Mouse (Mus musculus): ENCODE results near the gene Zpld1. TPM values are rescaled to one million over a fixed set of nuclear protein-coding genes. Genes with fewer than 3 reads are reported as not detected.

Zpld1 gene
- polyA plus RNA-seq (2012; rRNA removed): not detected in 2 replicates
- not detected in 2 replicates for polyA plus RNA-seq (2014; fragmentation: Nextera tagmentation; extraction: Ambion mirVana)

- whole genome bisulfite sequencing (ENCODE audit: insufficient replicate concordance): 75% methylated on average over 2 of the region's 2 CpGs
- no peak for TF ChIP-seq CTCF (IDR thresholded peaks at IDR 0.05; ENCODE audit: low read depth)
- TF ChIP-seq EP300 (IDR thresholded peaks at IDR 0.05; ENCODE audit: low read depth): no peak
- DNase-seq (ENCODE audit: low read depth in 3 of 3, low spot score in 3 of 3): no peak
These were observed at the start of gene Zpld1 for GRCm38 (mm10) chr16:55297886-55298285. Gene Zpld1 (minus strand): TSS chr16:55297986.

GRCm38 (mm10) chr16:55345644-55346043 lies 47.9 kb upstream of the Zpld1 start:
- WGBS (ENCODE audit: insufficient replicate concordance): 58% methylated on average over 3 of the region's 3 CpGs
- TF ChIP-seq EP300 (IDR thresholded peaks at IDR 0.05; ENCODE audit: low read depth) (no peak), CTCF (IDR thresholded peaks at IDR 0.05; ENCODE audit: low read depth) (no peak)
- Histone ChIP-seq H3K4me3 (ENCODE audit: insufficient read depth in 1 of 2, low read depth in 2 of 2, low read length in 2 of 2) (no peak overlapping the region), H3K27ac (no peak overlapping the region), H3K9me3 (ENCODE audit: control insufficient read depth, low read length) (no peaks in the 10 kb centered on the region), H3K4me2 (ENCODE audit: low read depth) (no peak overlapping the region), H3K4me1 (replicated peaks; ENCODE audit: control insufficient read depth in 2 of 2, insufficient read depth in 2 of 2, low read length in 1 of 2) (no peaks in the 10 kb centered on the region), H3K36me3 (replicated peaks; ENCODE audit: control insufficient read depth, insufficient read depth, low read depth) (no peaks in the 10 kb centered on the region), H3K27me3 (ENCODE audit: control insufficient read depth, insufficient read depth, low read length) (no peaks in the 10 kb centered on the region), H3K9ac (replicated peaks) (no peak overlapping the region)
- ATAC-seq (ENCODE audit: insufficient read depth) (no peak), DNase-seq (ENCODE audit: low read depth in 3 of 3, low spot score in 3 of 3) (no peak)

More at GRCm38 (mm10) chr16:55297886-55298285, at the start of gene Zpld1:
- H3K4me3 ChIP-seq (ENCODE audit: insufficient read depth in 1 of 2, low read depth in 2 of 2, low read length in 2 of 2): no peak within 1 kb of the TSS
- no peak within 1 kb of the TSS for H3K9ac ChIP-seq (replicated peaks)
- H3K27me3 ChIP-seq (ENCODE audit: control insufficient read depth, insufficient read depth, low read length): no peaks in the 10 kb centered on the region
- no peaks in the 10 kb centered on the region for H3K9me3 ChIP-seq (ENCODE audit: control insufficient read depth, low read length)
- H3K4me1 ChIP-seq (replicated peaks; ENCODE audit: control insufficient read depth in 2 of 2, insufficient read depth in 2 of 2, low read length in 1 of 2): no peaks in the 10 kb centered on the region
- H3K36me3 ChIP-seq (replicated peaks; ENCODE audit: control insufficient read depth, insufficient read depth, low read depth): no peaks in the 10 kb centered on the region
- no peak within 1 kb of the TSS for H3K27ac ChIP-seq
- no peak for ATAC-seq (ENCODE audit: insufficient read depth)
- no peak within 1 kb of the TSS for H3K4me2 ChIP-seq (ENCODE audit: low read depth)

GRCm38 (mm10) chr16:55321542-55322514 lies 24.0 kb upstream of the Zpld1 start:
- Histone ChIP-seq H3K4me1 (replicated peaks; ENCODE audit: control insufficient read depth in 2 of 2, insufficient read depth in 2 of 2, low read length in 1 of 2) (no peaks in the 10 kb centered on the region), H3K27ac (no peak overlapping the region), H3K9ac (replicated peaks) (no peak overlapping the region), H3K4me2 (ENCODE audit: low read depth) (no peak overlapping the region), H3K4me3 (ENCODE audit: insufficient read depth in 1 of 2, low read depth in 2 of 2, low read length in 2 of 2) (no peak overlapping the region), H3K27me3 (ENCODE audit: control insufficient read depth, insufficient read depth, low read length) (no peaks in the 10 kb centered on the region), H3K9me3 (ENCODE audit: control insufficient read depth, low read length) (no peaks in the 10 kb centered on the region), H3K36me3 (replicated peaks; ENCODE audit: control insufficient read depth, insufficient read depth, low read depth) (no peaks in the 10 kb centered on the region)
- TF ChIP-seq EP300 (IDR thresholded peaks at IDR 0.05; ENCODE audit: low read depth): no peak
- no peak for TF ChIP-seq CTCF (IDR thresholded peaks at IDR 0.05; ENCODE audit: low read depth)
- ATAC-seq (ENCODE audit: insufficient read depth): no peak
- 55% methylated on average over 7 of the region's 8 CpGs for WGBS (ENCODE audit: insufficient replicate concordance)
- no peak for DNase-seq (ENCODE audit: low read depth in 3 of 3, low spot score in 3 of 3)

GRCm38 (mm10) chr16:55316996-55317395 lies 19.2 kb upstream of the Zpld1 start:
- ATAC-seq (ENCODE audit: insufficient read depth) (no peak), DNase-seq (ENCODE audit: low read depth in 3 of 3, low spot score in 3 of 3) (no peak)
- H3K4me3 ChIP-seq (ENCODE audit: insufficient read depth in 1 of 2, low read depth in 2 of 2, low read length in 2 of 2): no peak overlapping the region
- H3K27me3 ChIP-seq (ENCODE audit: control insufficient read depth, insufficient read depth, low read length): no peaks in the 10 kb centered on the region
- H3K4me2 ChIP-seq (ENCODE audit: low read depth): no peak overlapping the region
- no peak overlapping the region for H3K9ac ChIP-seq (replicated peaks)
- H3K9me3 ChIP-seq (ENCODE audit: control insufficient read depth, low read length): no peaks in the 10 kb centered on the region
- H3K36me3 ChIP-seq (replicated peaks; ENCODE audit: control insufficient read depth, insufficient read depth, low read depth): no peaks in the 10 kb centered on the region
- no peak overlapping the region for H3K27ac ChIP-seq
- H3K4me1 ChIP-seq (replicated peaks; ENCODE audit: control insufficient read depth in 2 of 2, insufficient read depth in 2 of 2, low read length in 1 of 2): no peaks in the 10 kb centered on the region
- TF ChIP-seq CTCF (IDR thresholded peaks at IDR 0.05; ENCODE audit: low read depth) (no peak), EP300 (IDR thresholded peaks at IDR 0.05; ENCODE audit: low read depth) (no peak)

GRCm38 (mm10) chr16:55312106-55312505 lies 14.3 kb upstream of the Zpld1 start:
- Histone ChIP-seq H3K27me3 (ENCODE audit: control insufficient read depth, insufficient read depth, low read length) (no peaks in the 10 kb centered on the region), H3K4me3 (ENCODE audit: insufficient read depth in 1 of 2, low read depth in 2 of 2, low read length in 2 of 2) (no peak overlapping the region), H3K36me3 (replicated peaks; ENCODE audit: control insufficient read depth, insufficient read depth, low read depth) (no peaks in the 10 kb centered on the region), H3K9me3 (ENCODE audit: control insufficient read depth, low read length) (no peaks in the 10 kb centered on the region), H3K4me1 (replicated peaks; ENCODE audit: control insufficient read depth in 2 of 2, insufficient read depth in 2 of 2, low read length in 1 of 2) (no peaks in the 10 kb centered on the region), H3K9ac (replicated peaks) (no peak overlapping the region), H3K27ac (no peak overlapping the region), H3K4me2 (ENCODE audit: low read depth) (no peak overlapping the region)
- DNase-seq (ENCODE audit: low read depth in 3 of 3, low spot score in 3 of 3): no peak
- 51% methylated on average over 3 of the region's 3 CpGs for WGBS (ENCODE audit: insufficient replicate concordance)
- TF ChIP-seq EP300 (IDR thresholded peaks at IDR 0.05; ENCODE audit: low read depth) (no peak), CTCF (IDR thresholded peaks at IDR 0.05; ENCODE audit: low read depth) (no peak)
- ATAC-seq (ENCODE audit: insufficient read depth): no peak

Data from liver, embryonic 14.5 days (tissue).